Mouse (Mus musculus): ENCODE measurements around the gene Sppl2c. TPM values are rescaled to one million over a fixed set of nuclear protein-coding genes. Genes with fewer than 3 reads are reported as not detected.

Gene Sppl2c
- not detected in 2 replicates for polyA plus RNA-seq (2015; fragmentation: Nextera tagmentation; extraction: Ambion mirVana)

- no peak for ATAC-seq (ENCODE audit: low read depth)
- H3K27me3 ChIP-seq (ENCODE audit: control insufficient read depth, insufficient read depth, low read depth, low read length), result no peaks in the 10 kb centered on the region
- no peaks in the 10 kb centered on the region for H3K9me3 ChIP-seq (ENCODE audit: control insufficient read depth, low read length)
- H3K9ac ChIP-seq (ENCODE audit: low read length), result no peak within 1 kb of the TSS
- no peaks in the 10 kb centered on the region for H3K36me3 ChIP-seq (ENCODE audit: control insufficient read depth, insufficient read depth, low read length)
- no peaks in the 10 kb centered on the region for H3K4me1 ChIP-seq (replicated peaks; ENCODE audit: control insufficient read depth, insufficient read depth, low read length)
- H3K4me3 ChIP-seq (ENCODE audit: low read length), result no peak within 1 kb of the TSS
- 77% methylated on average over 12 of the region's 13 CpGs for WGBS
- no peak within 1 kb of the TSS for H3K4me2 ChIP-seq (ENCODE audit: low read depth, low read length)
- H3K27ac ChIP-seq (ENCODE audit: low read length), result no peak within 1 kb of the TSS
Observed at GRCm38 (mm10) chr11:104186135-104186836, at the start of gene Sppl2c. TSS of gene Sppl2c (plus strand) at chr11:104186327.

- Histone ChIP-seq H3K9ac (ENCODE audit: low read length) (no peak overlapping the region), H3K27ac (ENCODE audit: low read length) (no peak overlapping the region), H3K4me2 (ENCODE audit: low read depth, low read length) (no peak overlapping the region), H3K36me3 (ENCODE audit: control insufficient read depth, insufficient read depth, low read length) (no peaks in the 10 kb centered on the region), H3K9me3 (ENCODE audit: control insufficient read depth, low read length) (no peaks in the 10 kb centered on the region), H3K27me3 (ENCODE audit: control insufficient read depth, insufficient read depth, low read depth, low read length) (peaks cover 27% of the 10 kb centered on the region), H3K4me1 (replicated peaks; ENCODE audit: control insufficient read depth, insufficient read depth, low read length) (no peaks in the 10 kb centered on the region), H3K4me3 (ENCODE audit: low read length) (no peak overlapping the region)
- 71% methylated on average over 3 of the region's 3 CpGs for WGBS
- no peak for ATAC-seq (ENCODE audit: low read depth)
Observed at GRCm38 (mm10) chr11:104138976-104139375, 47.2 kb upstream of the Sppl2c start.

GRCm38 (mm10) chr11:104144930-104145329 lies 41.2 kb upstream of the Sppl2c start:
- ATAC-seq (ENCODE audit: low read depth), result no peak
- Histone ChIP-seq H3K27ac (ENCODE audit: low read length) (no peak overlapping the region), H3K36me3 (ENCODE audit: control insufficient read depth, insufficient read depth, low read length) (no peaks in the 10 kb centered on the region), H3K9ac (ENCODE audit: low read length) (no peak overlapping the region), H3K9me3 (ENCODE audit: control insufficient read depth, low read length) (no peaks in the 10 kb centered on the region), H3K4me3 (ENCODE audit: low read length) (no peak overlapping the region), H3K27me3 (ENCODE audit: control insufficient read depth, insufficient read depth, low read depth, low read length) (no peaks in the 10 kb centered on the region), H3K4me1 (replicated peaks; ENCODE audit: control insufficient read depth, insufficient read depth, low read length) (no peaks in the 10 kb centered on the region), H3K4me2 (ENCODE audit: low read depth, low read length) (no peak overlapping the region)
- 93% methylated on average over 1 of the region's 1 CpGs for WGBS

GRCm38 (mm10) chr11:104148787-104149186 lies 37.3 kb upstream of the Sppl2c start:
- ATAC-seq (ENCODE audit: low read depth), result no peak
- H3K27me3 ChIP-seq (ENCODE audit: control insufficient read depth, insufficient read depth, low read depth, low read length), result no peaks in the 10 kb centered on the region
- whole genome bisulfite sequencing, result 77% methylated on average over 7 of the region's 7 CpGs
- H3K4me1 ChIP-seq (replicated peaks; ENCODE audit: control insufficient read depth, insufficient read depth, low read length), result no peaks in the 10 kb centered on the region
- no peak overlapping the region for H3K4me2 ChIP-seq (ENCODE audit: low read depth, low read length)
- H3K9me3 ChIP-seq (ENCODE audit: control insufficient read depth, low read length), result no peaks in the 10 kb centered on the region
- H3K4me3 ChIP-seq (ENCODE audit: low read length), result no peak overlapping the region
- H3K36me3 ChIP-seq (ENCODE audit: control insufficient read depth, insufficient read depth, low read length), result no peaks in the 10 kb centered on the region
- H3K27ac ChIP-seq (ENCODE audit: low read length), result no peak overlapping the region
- no peak overlapping the region for H3K9ac ChIP-seq (ENCODE audit: low read length)

GRCm38 (mm10) chr11:104150911-104151310 lies 35.2 kb upstream of the Sppl2c start:
- H3K4me3 ChIP-seq (ENCODE audit: low read length), result no peak overlapping the region
- no peak overlapping the region for H3K9ac ChIP-seq (ENCODE audit: low read length)
- H3K4me2 ChIP-seq (ENCODE audit: low read depth, low read length), result no peak overlapping the region
- ATAC-seq (ENCODE audit: low read depth), result no peak
- H3K27me3 ChIP-seq (ENCODE audit: control insufficient read depth, insufficient read depth, low read depth, low read length), result no peaks in the 10 kb centered on the region
- H3K4me1 ChIP-seq (replicated peaks; ENCODE audit: control insufficient read depth, insufficient read depth, low read length), result no peaks in the 10 kb centered on the region
- H3K9me3 ChIP-seq (ENCODE audit: control insufficient read depth, low read length), result no peaks in the 10 kb centered on the region
- H3K27ac ChIP-seq (ENCODE audit: low read length), result no peak overlapping the region
- 73% methylated on average over 5 of the region's 5 CpGs for WGBS
- H3K36me3 ChIP-seq (ENCODE audit: control insufficient read depth, insufficient read depth, low read length), result no peaks in the 10 kb centered on the region

- WGBS, result 56% methylated on average over 4 of the region's 4 CpGs
- Histone ChIP-seq H3K27ac (ENCODE audit: low read length) (no peak overlapping the region), H3K27me3 (ENCODE audit: control insufficient read depth, insufficient read depth, low read depth, low read length) (peaks cover 16% of the 10 kb centered on the region), H3K4me2 (ENCODE audit: low read depth, low read length) (no peak overlapping the region), H3K4me1 (replicated peaks; ENCODE audit: control insufficient read depth, insufficient read depth, low read length) (peaks cover 6% of the 10 kb centered on the region), H3K9ac (ENCODE audit: low read length) (no peak overlapping the region), H3K4me3 (ENCODE audit: low read length) (no peak overlapping the region), H3K9me3 (ENCODE audit: control insufficient read depth, low read length) (no peaks in the 10 kb centered on the region), H3K36me3 (ENCODE audit: control insufficient read depth, insufficient read depth, low read length) (no peaks in the 10 kb centered on the region)
- ATAC-seq (ENCODE audit: low read depth), result no peak
Observed at GRCm38 (mm10) chr11:104154332-104154731, 31.8 kb upstream of the Sppl2c start.

GRCm38 (mm10) chr11:104154820-104155635 lies 31.1 kb upstream of the Sppl2c start:
- H3K9me3 ChIP-seq (ENCODE audit: control insufficient read depth, low read length), result no peaks in the 10 kb centered on the region
- no peak overlapping the region for H3K27ac ChIP-seq (ENCODE audit: low read length)
- peaks cover 16% of the 10 kb centered on the region for H3K27me3 ChIP-seq (ENCODE audit: control insufficient read depth, insufficient read depth, low read depth, low read length)
- ATAC-seq (ENCODE audit: low read depth), result no peak
- no peak overlapping the region for H3K4me2 ChIP-seq (ENCODE audit: low read depth, low read length)
- H3K4me1 ChIP-seq (replicated peaks; ENCODE audit: control insufficient read depth, insufficient read depth, low read length), result peaks cover 6% of the 10 kb centered on the region
- H3K4me3 ChIP-seq (ENCODE audit: low read length), result no peak overlapping the region
- H3K9ac ChIP-seq (ENCODE audit: low read length), result no peak overlapping the region
- H3K36me3 ChIP-seq (ENCODE audit: control insufficient read depth, insufficient read depth, low read length), result no peaks in the 10 kb centered on the region
- 17% methylated on average over 9 of the region's 9 CpGs for WGBS

GRCm38 (mm10) chr11:104155899-104156298 lies 30.2 kb upstream of the Sppl2c start:
- H3K9me3 ChIP-seq (ENCODE audit: control insufficient read depth, low read length), result no peaks in the 10 kb centered on the region
- no peak overlapping the region for H3K27ac ChIP-seq (ENCODE audit: low read length)
- no peak overlapping the region for H3K4me2 ChIP-seq (ENCODE audit: low read depth, low read length)
- no peak overlapping the region for H3K4me3 ChIP-seq (ENCODE audit: low read length)
- no peak for ATAC-seq (ENCODE audit: low read depth)
- peaks cover 6% of the 10 kb centered on the region for H3K4me1 ChIP-seq (replicated peaks; ENCODE audit: control insufficient read depth, insufficient read depth, low read length)
- H3K9ac ChIP-seq (ENCODE audit: low read length), result no peak overlapping the region
- no peaks in the 10 kb centered on the region for H3K36me3 ChIP-seq (ENCODE audit: control insufficient read depth, insufficient read depth, low read length)
- H3K27me3 ChIP-seq (ENCODE audit: control insufficient read depth, insufficient read depth, low read depth, low read length), result peaks cover 16% of the 10 kb centered on the region

GRCm38 (mm10) chr11:104156391-104156790 lies 29.7 kb upstream of the Sppl2c start:
- no peak overlapping the region for H3K27ac ChIP-seq (ENCODE audit: low read length)
- 46% methylated on average over 3 of the region's 3 CpGs for WGBS
- H3K9me3 ChIP-seq (ENCODE audit: control insufficient read depth, low read length), result no peaks in the 10 kb centered on the region
- H3K36me3 ChIP-seq (ENCODE audit: control insufficient read depth, insufficient read depth, low read length), result no peaks in the 10 kb centered on the region
- no peak overlapping the region for H3K9ac ChIP-seq (ENCODE audit: low read length)
- no peak for ATAC-seq (ENCODE audit: low read depth)
- peaks cover 16% of the 10 kb centered on the region for H3K27me3 ChIP-seq (ENCODE audit: control insufficient read depth, insufficient read depth, low read depth, low read length)
- H3K4me3 ChIP-seq (ENCODE audit: low read length), result no peak overlapping the region
- H3K4me1 ChIP-seq (replicated peaks; ENCODE audit: control insufficient read depth, insufficient read depth, low read length), result peaks cover 6% of the 10 kb centered on the region
- H3K4me2 ChIP-seq (ENCODE audit: low read depth, low read length), result no peak overlapping the region

Measured in lung, embryonic 16.5 days (tissue).